Comparison of ENCODE assay signal across 22 mouse cellular contexts in genomic region chr6:135206909-135207308, GRCm38 (mm10). TPM values are rescaled to one million over a fixed set of nuclear protein-coding genes. Genes with fewer than 3 reads are reported as not detected.
DNase-seq lines count a peak whose midpoint lies in the region; ATAC-seq lines count a peak whose summit lies in the region.
"Had no signal": no experiment of that assay in that cellular context is flagged by ENCODE, and none has a peak within 500 bp of the region (broad histone marks: within the 10 kb centered on the region; RNA-seq: fewer than 3 reads in every experiment).

No protein-coding gene starts in this region.

- peaks cover 76% of the 10 kb centered on the region for H3K4me1 ChIP-seq in liver, embryonic 13.5 days (replicated peaks)
- H3K4me1 ChIP-seq in forebrain, embryonic 11.5 days (replicated peaks; ENCODE audit: control insufficient read depth, insufficient read depth, low read length) = 0 out of 2 replicates have a peak, but pooled peaks cover 2% of the 10 kb centered on the region
- no peaks in the 10 kb centered on the region; the same call in 1 of the 2 replicates for H3K4me1 ChIP-seq in hindbrain, embryonic 16.5 days (ENCODE audit: control insufficient read depth, insufficient read depth, low read depth, low read length)
- H3K4me1 ChIP-seq: heart, embryonic 12.5 days; kidney, embryonic 15.5 days had no signal

- no peak overlapping the region for H3K4me3 ChIP-seq in liver, embryonic 13.5 days (replicated peaks)
- no peak overlapping the region for H3K4me3 ChIP-seq in forebrain, embryonic 11.5 days (ENCODE audit: low read depth, low read length)
- no peak overlapping the region for H3K4me3 ChIP-seq in hindbrain, embryonic 16.5 days (ENCODE audit: low read length)
- H3K4me3 ChIP-seq: heart, embryonic 12.5 days; kidney, embryonic 15.5 days had no signal

- no peak overlapping the region for H3K4me2 ChIP-seq in liver, embryonic 13.5 days
- H3K4me2 ChIP-seq in forebrain, embryonic 11.5 days (ENCODE audit: low read depth, low read length, severe bottlenecking) = no peak overlapping the region
- no peak overlapping the region for H3K4me2 ChIP-seq in hindbrain, embryonic 16.5 days (ENCODE audit: low read length)
- H3K4me2 ChIP-seq: heart, embryonic 12.5 days; kidney, embryonic 15.5 days had no signal

- peaks cover 53% of the 10 kb centered on the region for H3K36me3 ChIP-seq in liver, embryonic 13.5 days
- H3K36me3 ChIP-seq in forebrain, embryonic 11.5 days (ENCODE audit: control insufficient read depth, insufficient read depth, low read length) = no peaks in the 10 kb centered on the region
- 0 out of 2 replicates have a peak, but pooled peaks cover 2% of the 10 kb centered on the region for H3K36me3 ChIP-seq in hindbrain, embryonic 16.5 days (ENCODE audit: control insufficient read depth, insufficient read depth, low read length)

- no peak for DNase-seq in liver, embryonic 13.5 days
- DNase-seq in liver = no peak
- DNase-seq in brain, embryonic 18.5 days (ENCODE audit: low read depth, low spot score) = peak; percentile 50
- no peak for DNase-seq in forebrain, embryonic 11.5 days (ENCODE audit: low spot score)
- no peak for DNase-seq in embryo, embryonic 9.5 days (ENCODE audit: extremely low spot score)
- no peak for DNase-seq in thymus, postnatal 25 days
- no peak for DNase-seq in ovary, adult 18-20 months (ENCODE audit: low spot score)
- DNase-seq: adrenal gland, adult 8-10 months; cerebellum, adult 11-12 months; cerebellum, postnatal 14 days; embryo, embryonic 11 days; gastrocnemius, postnatal 10 days; heart, adult 11 months; heart, postnatal 14 days; layer of hippocampus, postnatal 36 days; right cerebral cortex, postnatal 25 days; thymus, adult 2 months had no signal

- no peak for ATAC-seq in liver, embryonic 13.5 days (ENCODE audit: low read depth)
- ATAC-seq in forebrain, embryonic 11.5 days (replicated peaks; ENCODE audit: low FRiP score) = 0 out of 2 replicates have a peak, but pooled peaks have one; percentile 19
- ATAC-seq in hindbrain, embryonic 16.5 days = peak; percentile 50
- ATAC-seq: inflammation-experienced regulatory T-cells, adult 6 months; lung, postnatal 0 days had no signal

- H3K27ac ChIP-seq in liver, embryonic 13.5 days = peak overlapping the region; percentile 93; the same call in 1 of the 2 replicates
- no peak overlapping the region for H3K27ac ChIP-seq in forebrain, embryonic 11.5 days (ENCODE audit: low read depth, low read length)
- no peak overlapping the region; the same call in none of the 2 replicates for H3K27ac ChIP-seq in hindbrain, embryonic 16.5 days (ENCODE audit: low read depth, low read length)

- no peaks in the 10 kb centered on the region for H3K27me3 ChIP-seq in liver, embryonic 13.5 days
- H3K27me3 ChIP-seq in forebrain, embryonic 11.5 days (ENCODE audit: control insufficient read depth, insufficient read depth, low read length) = no peaks in the 10 kb centered on the region
- no peaks in the 10 kb centered on the region for H3K27me3 ChIP-seq in hindbrain, embryonic 16.5 days (replicated peaks; ENCODE audit: control insufficient read depth, insufficient read depth, low read length)
- H3K27me3 ChIP-seq: kidney, embryonic 15.5 days had no signal

- no peaks in the 10 kb centered on the region for H3K9me3 ChIP-seq in liver, embryonic 13.5 days (replicated peaks)
- H3K9me3 ChIP-seq in forebrain, embryonic 11.5 days (ENCODE audit: control insufficient read depth, low read length) = no peaks in the 10 kb centered on the region
- H3K9me3 ChIP-seq in hindbrain, embryonic 16.5 days (ENCODE audit: control insufficient read depth, low read length) = no peaks in the 10 kb centered on the region
- H3K9me3 ChIP-seq: kidney, embryonic 15.5 days had no signal

- no peak overlapping the region for H3K9ac ChIP-seq in liver, embryonic 13.5 days
- no peak overlapping the region for H3K9ac ChIP-seq in forebrain, embryonic 11.5 days (ENCODE audit: low read length)
- no peak overlapping the region for H3K9ac ChIP-seq in hindbrain, embryonic 16.5 days (ENCODE audit: low read depth, low read length)
- H3K9ac ChIP-seq: heart, embryonic 12.5 days; kidney, embryonic 15.5 days had no signal

- WGBS in liver, embryonic 13.5 days (ENCODE audit: insufficient replicate concordance) = 78% methylated on average over 8 of the region's 8 CpGs
- 45% methylated on average over 8 of the region's 8 CpGs for WGBS in forebrain, embryonic 11.5 days
- WGBS in hindbrain, embryonic 16.5 days = 44% methylated on average over 8 of the region's 8 CpGs

RNA-seq across cellular contexts. Expression of gene Hebp1, which starts 9.1 kb away (rescaled TPM):
- polyA plus RNA-seq in liver, embryonic 13.5 days (2015; fragmentation: Nextera tagmentation; extraction: Ambion mirVana) = 129 and 141 TPM in 2 replicates
- 3.0 and 4.0 TPM in 2 replicates for polyA plus RNA-seq in forebrain, embryonic 11.5 days (2014; fragmentation: Nextera tagmentation; extraction: Ambion mirVana)
- 5.9 and 9.4 TPM in 2 replicates for polyA plus RNA-seq in hindbrain, embryonic 16.5 days (2015; fragmentation: Nextera tagmentation; extraction: Ambion mirVana)

RNA-seq across cellular contexts. Expression of gene Fam234b, which starts 9.1 kb away (rescaled TPM):
- polyA plus RNA-seq in liver, embryonic 13.5 days (2015; fragmentation: Nextera tagmentation; extraction: Ambion mirVana) = 30.1 and 43.5 TPM in 2 replicates
- 34.2 and 37.7 TPM in 2 replicates for polyA plus RNA-seq in forebrain, embryonic 11.5 days (2014; fragmentation: Nextera tagmentation; extraction: Ambion mirVana)
- 110 and 120 TPM in 2 replicates for polyA plus RNA-seq in hindbrain, embryonic 16.5 days (2015; fragmentation: Nextera tagmentation; extraction: Ambion mirVana)

RNA-seq across cellular contexts. Expression of gene Gsg1, which starts 47.2 kb away (rescaled TPM):
- 0.15 and 0.16 TPM in 2 replicates for polyA plus RNA-seq in liver, embryonic 13.5 days (2015; fragmentation: Nextera tagmentation; extraction: Ambion mirVana)
- polyA plus RNA-seq in forebrain, embryonic 11.5 days (2014; fragmentation: Nextera tagmentation; extraction: Ambion mirVana) = 0.29 and 0.99 TPM in 2 replicates
- 0.13 and 0.17 TPM in 2 replicates for polyA plus RNA-seq in hindbrain, embryonic 16.5 days (2015; fragmentation: Nextera tagmentation; extraction: Ambion mirVana)
- polyA plus RNA-seq: inflammation-experienced regulatory T-cells, adult 6 months had no signal

Comparison
In these comparisons a context has a peak if more than half of its experiments do, and no peak if none do; other contexts are left out.
1. RNA of gene Hebp1, which starts 9.1 kb away (polyA plus RNA-seq): 129 to 141 TPM in liver, embryonic 13.5 days; 5.9 to 9.4 TPM in hindbrain, embryonic 16.5 days and 3.0 to 4.0 TPM in forebrain, embryonic 11.5 days; every median in the first group is over 10 times any median in the second.